Mouse (Mus musculus): ENCODE results near the gene Gck. TPM values are rescaled to one million over a fixed set of nuclear protein-coding genes. Genes with fewer than 3 reads are reported as not detected.
"Not testable (repeated sequence)": the region's sequence is repeated elsewhere in the genome, so short reads cannot be mapped to it uniquely, and the experiment has no call there.

Gck gene
- polyA plus RNA-seq, 1 experiment from 2014 or later: 7.7 TPM

DNA sequence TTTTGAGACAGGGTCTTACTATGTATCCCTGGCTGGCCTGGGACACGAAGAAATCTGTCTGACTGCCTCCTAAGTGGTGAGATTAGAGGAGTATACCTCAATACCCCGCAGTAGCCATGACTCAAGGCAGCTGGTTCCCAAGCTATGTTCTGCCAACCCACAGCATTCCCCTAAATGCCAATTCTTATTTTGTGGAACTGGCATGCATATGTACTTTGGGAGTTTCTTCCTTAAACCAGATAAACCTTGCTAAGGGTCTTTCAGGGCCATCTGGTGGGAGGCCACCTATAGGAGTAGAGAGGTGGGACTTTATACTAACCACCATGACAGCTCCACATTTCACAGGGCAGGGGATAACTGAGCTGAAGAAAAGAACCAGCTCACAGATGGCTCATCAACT is 46.0 kb downstream of the Gck start:
- Histone ChIP-seq H3K27ac (replicated peaks) (no peak overlapping the region), H3K4me1 (peaks cover 18% of the 10 kb centered on the region), H3K36me3 (no peaks in the 10 kb centered on the region), H3K27me3 (no peaks in the 10 kb centered on the region), H3K4me3 (no peak overlapping the region), H3K4me2 (replicated peaks) (no peak overlapping the region), H3K9me3 (no peaks in the 10 kb centered on the region), H3K9ac (replicated peaks) (no peak overlapping the region)
- no peak for ATAC-seq (replicated peaks)
- 86% methylated on average over 2 of the region's 2 CpGs for WGBS

DNA sequence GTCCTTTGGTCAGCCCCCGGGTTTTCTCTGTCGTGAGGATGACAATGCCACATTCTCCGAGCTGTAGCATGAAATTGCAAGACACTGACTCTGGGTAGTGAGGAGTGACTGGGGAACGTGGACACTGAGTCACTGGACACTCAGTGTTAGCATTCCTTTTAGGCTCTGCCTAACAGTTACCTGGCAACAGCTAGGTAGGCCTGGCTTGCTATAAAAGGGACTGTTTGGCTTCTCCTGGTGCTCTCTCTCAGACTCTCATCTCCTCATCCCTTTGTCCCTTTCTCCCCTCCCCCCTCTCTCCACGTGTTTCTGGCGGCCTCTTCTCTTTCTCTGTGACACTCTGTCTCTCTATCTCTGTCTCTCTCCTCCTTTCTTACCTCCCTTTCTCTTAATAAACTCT is 47.5 kb downstream of the Gck start:
- Histone ChIP-seq H3K9me3 (no peaks in the 10 kb centered on the region), H3K27ac (replicated peaks) (peak overlapping the region; percentile 77), H3K27me3 (no peaks in the 10 kb centered on the region), H3K4me3 (peak overlapping the region; percentile 45), H3K9ac (replicated peaks) (peak overlapping the region; percentile 66), H3K36me3 (no peaks in the 10 kb centered on the region), H3K4me1 (peaks cover 18% of the 10 kb centered on the region), H3K4me2 (replicated peaks) (peak overlapping the region; percentile 77)
- peak; percentile 46 for ATAC-seq (replicated peaks)
- WGBS: 7% methylated on average over 6 of the region's 6 CpGs

DNA sequence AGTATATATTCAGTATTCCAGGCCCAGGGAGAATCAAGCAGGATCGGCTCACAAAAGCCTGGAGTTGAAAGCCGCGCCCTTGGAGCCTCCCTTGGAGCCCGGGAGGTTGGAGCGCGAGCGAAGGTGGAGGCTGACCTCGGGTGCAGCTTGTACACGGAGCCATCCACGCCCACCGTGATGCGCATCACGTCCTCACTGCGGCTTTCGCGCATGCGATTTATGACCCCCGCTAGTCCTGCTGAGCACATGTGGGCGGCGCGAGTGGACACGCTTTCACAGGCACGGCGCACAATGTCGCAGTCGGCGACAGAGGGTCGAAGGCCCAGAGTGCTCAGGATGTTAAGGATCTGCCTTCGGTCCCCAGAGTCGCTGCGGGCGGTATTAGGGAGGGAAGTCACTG is 47.9 kb downstream of the Gck start:
- Histone ChIP-seq H3K36me3 (no peaks in the 10 kb centered on the region), H3K9me3 (no peaks in the 10 kb centered on the region), H3K4me1 (peaks cover 18% of the 10 kb centered on the region), H3K4me2 (replicated peaks) (peak overlapping the region; percentile 77), H3K9ac (replicated peaks) (peak overlapping the region; percentile 66), H3K27me3 (no peaks in the 10 kb centered on the region), H3K4me3 (peak overlapping the region; percentile 45), H3K27ac (replicated peaks) (peak overlapping the region; percentile 77)
- peak; percentile 88 for ATAC-seq (replicated peaks)
- 1% methylated on average over 32 of the region's 32 CpGs for WGBS

DNA sequence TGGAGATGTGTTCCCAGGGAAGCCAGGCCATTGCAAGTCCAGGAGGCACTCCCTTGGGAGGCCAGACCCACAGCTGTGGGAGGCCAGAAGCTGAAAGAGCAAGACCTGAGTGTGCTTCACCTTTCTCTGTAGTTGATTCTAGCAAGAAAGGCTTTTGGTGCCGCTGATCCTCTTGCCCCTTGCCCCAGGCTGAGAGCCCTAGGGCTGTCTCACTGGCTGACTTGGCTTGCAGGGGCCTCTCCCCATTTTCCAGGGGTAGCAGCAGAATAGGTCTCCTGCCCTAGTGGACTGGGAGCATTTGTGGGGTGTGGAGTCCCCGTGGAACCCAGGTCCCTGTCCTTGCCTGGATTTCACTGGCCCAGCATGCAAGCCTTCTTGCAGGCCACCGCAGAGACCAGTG is 48.6 kb downstream of the Gck start:
- Histone ChIP-seq H3K36me3 (no peaks in the 10 kb centered on the region), H3K4me3 (peak overlapping the region; percentile 45), H3K9ac (replicated peaks) (peak overlapping the region; percentile 66), H3K4me2 (replicated peaks) (peak overlapping the region; percentile 77), H3K27me3 (no peaks in the 10 kb centered on the region), H3K4me1 (peaks cover 18% of the 10 kb centered on the region), H3K9me3 (no peaks in the 10 kb centered on the region), H3K27ac (replicated peaks) (peak overlapping the region; percentile 77)
- 15% methylated on average over 3 of the region's 3 CpGs for WGBS
- peak; percentile 8; the same call in 1 of the 2 replicates for ATAC-seq (replicated peaks)

DNA sequence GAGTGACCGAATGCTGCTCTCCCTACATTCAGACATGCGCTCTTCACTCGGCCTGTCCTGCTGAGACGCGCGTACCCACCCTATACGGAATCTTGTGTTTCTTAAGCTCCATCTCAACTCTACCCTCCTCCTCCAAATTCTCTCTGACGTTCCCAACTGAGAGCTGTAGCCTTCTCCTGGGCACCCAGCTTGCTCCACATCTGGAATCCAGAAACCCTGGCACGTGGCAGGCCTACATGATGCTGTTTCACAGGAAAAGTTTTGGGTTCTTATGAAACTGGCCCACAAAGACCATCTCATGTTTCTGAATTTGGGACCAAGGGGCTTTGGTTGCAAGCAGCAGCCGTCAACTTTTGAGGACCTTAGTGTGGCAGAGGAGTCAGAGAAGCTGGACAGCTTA is 50.6 kb downstream of the Gck start:
- Histone ChIP-seq H3K4me2 (replicated peaks) (no peak overlapping the region), H3K4me1 (peaks cover 18% of the 10 kb centered on the region), H3K27me3 (no peaks in the 10 kb centered on the region), H3K36me3 (no peaks in the 10 kb centered on the region), H3K27ac (replicated peaks) (no peak overlapping the region), H3K9ac (replicated peaks) (no peak overlapping the region), H3K9me3 (no peaks in the 10 kb centered on the region), H3K4me3 (no peak overlapping the region)
- ATAC-seq (replicated peaks): no peak
- WGBS: 95% methylated on average over 10 of the region's 10 CpGs

DNA sequence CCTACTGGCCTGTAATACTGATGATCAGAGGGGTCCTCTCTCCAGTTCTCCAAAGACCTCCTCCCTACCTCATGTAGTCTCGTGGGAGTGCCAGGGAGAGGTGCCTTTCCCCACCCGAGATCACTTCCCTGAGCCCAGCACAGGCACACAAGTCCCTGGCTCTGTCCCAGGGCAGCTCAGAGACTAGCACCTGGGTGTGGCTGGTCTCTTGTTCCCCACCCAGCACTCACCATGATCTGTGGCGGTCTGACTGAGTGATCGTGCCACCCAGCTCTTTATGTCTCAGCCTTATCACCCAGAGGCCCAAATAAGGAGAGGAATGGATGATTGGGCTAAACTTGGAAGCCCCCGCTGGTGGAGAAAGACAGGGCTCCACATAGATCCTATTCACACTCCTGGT is 51.4 kb downstream of the Gck start, which contains the start of gene Myl7:
TSS of gene Myl7 (minus strand) at position 252 of the 400 bp plus-strand sequence.
- Histone ChIP-seq H3K9ac (replicated peaks) (no peak within 1 kb of the TSS), H3K4me3 (no peak within 1 kb of the TSS), H3K27ac (replicated peaks) (no peak within 1 kb of the TSS), H3K36me3 (no peaks in the 10 kb centered on the region), H3K4me2 (replicated peaks) (no peak within 1 kb of the TSS), H3K9me3 (no peaks in the 10 kb centered on the region), H3K4me1 (peaks cover 18% of the 10 kb centered on the region), H3K27me3 (no peaks in the 10 kb centered on the region)
- ATAC-seq (replicated peaks): no peak
- 74% methylated on average over 5 of the region's 5 CpGs for WGBS

DNA sequence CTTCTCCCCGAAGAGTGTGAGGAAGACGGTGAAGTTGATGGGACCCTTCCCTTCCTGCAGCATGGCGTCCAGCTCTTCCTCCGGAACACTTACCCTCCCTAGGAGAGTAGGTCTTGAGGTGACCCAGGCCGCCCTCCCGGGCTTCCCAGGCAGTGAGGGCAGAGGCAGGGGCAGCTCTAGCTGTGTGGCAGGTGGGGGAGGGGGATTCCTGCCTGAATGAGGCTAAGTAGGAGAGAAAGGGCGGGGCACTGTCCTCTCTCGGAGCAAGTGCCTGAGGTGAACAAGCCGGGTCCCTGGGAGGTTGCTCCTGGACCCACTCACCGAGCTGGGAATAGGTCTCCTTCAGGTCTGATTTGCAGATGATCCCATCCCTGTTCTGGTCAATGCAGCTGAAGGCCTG is 52.0 kb downstream of the Gck start:
- 10% methylated on average over 10 of the region's 10 CpGs for WGBS
- no peak overlapping the region for H3K9ac ChIP-seq (replicated peaks)
- H3K27me3 ChIP-seq: no peaks in the 10 kb centered on the region
- H3K27ac ChIP-seq (replicated peaks): no peak overlapping the region
- peaks cover 18% of the 10 kb centered on the region for H3K4me1 ChIP-seq
- no peak for ATAC-seq (replicated peaks)
- no peaks in the 10 kb centered on the region for H3K9me3 ChIP-seq
- H3K36me3 ChIP-seq: no peaks in the 10 kb centered on the region
- H3K4me2 ChIP-seq (replicated peaks): no peak overlapping the region
- H3K4me3 ChIP-seq: no peak overlapping the region

DNA sequence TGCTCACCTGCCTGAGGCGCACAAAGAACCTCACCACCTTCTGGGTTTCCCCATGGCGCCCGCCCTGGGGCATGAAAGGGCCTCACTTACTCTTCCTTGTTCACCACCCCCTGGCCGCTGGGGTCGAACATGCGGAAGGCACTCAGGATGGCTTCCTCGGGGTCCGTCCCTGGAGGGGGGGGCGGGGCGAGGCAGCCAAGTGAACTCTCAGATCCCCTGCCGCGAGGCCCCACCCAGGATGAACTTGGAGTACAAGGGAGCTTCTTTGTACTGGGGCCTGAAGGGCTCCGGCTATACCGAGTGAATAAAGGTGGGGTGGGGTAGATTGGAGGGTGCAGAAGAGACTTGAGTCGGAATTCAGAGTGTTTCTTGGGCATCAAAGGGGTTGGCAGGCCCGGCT is 52.7 kb downstream of the Gck start:
- H3K4me2 ChIP-seq (replicated peaks): no peak overlapping the region
- H3K4me1 ChIP-seq: peaks cover 17% of the 10 kb centered on the region
- WGBS: 15% methylated on average over 16 of the region's 16 CpGs
- H3K9me3 ChIP-seq: no peaks in the 10 kb centered on the region
- ATAC-seq (replicated peaks): no peak
- H3K27me3 ChIP-seq: no peaks in the 10 kb centered on the region
- H3K27ac ChIP-seq (replicated peaks): no peak overlapping the region
- H3K9ac ChIP-seq (replicated peaks): no peak overlapping the region
- H3K36me3 ChIP-seq: no peaks in the 10 kb centered on the region
- no peak overlapping the region for H3K4me3 ChIP-seq

DNA sequence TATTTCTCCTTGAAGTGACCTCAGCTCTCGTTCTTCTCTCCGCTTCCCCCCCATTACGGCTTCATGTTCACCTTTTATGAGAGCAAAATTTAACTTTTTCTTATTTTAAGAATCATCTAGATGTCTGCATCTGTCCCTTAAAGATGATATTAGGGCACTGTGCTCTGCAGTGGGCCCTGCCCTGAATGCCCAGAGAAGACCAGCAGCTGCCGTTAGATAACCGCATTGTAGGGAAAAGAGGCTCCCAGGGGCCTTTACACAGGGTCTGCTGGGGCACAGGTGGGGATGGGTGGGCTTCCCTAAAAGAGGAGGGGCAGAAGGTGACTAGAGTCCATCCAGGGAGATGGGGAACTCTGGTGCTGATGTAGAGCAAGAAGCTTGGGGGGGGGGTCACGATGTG is 56.1 kb downstream of the Gck start:
- 73% methylated on average over 6 of the region's 6 CpGs for WGBS

DNA sequence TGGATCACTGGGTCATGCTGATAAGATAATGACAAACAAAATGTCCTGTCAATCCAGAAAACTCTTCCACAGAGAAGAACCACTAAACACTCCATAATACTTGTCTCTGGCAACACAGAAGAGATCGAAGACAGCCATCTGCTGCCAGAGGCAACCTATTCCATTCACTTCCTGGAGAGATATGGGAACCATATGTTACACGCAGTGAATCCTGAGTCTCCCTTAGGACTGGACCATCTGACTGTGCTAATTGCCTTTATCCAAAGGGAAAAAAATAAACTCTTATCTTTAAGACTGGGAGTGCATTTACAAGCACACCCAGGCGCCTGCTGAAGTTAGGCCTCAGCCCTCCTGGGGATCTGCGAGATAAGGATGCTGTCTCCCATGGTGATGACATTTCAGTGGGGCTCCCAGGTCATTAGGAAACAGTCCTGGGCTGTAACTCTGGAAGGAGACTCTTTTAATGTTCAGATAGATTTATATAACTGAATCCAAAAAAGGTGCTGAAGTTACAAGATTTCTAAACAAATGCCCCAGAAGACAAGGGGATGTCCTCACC is 57.0 kb downstream of the Gck start:
- Histone ChIP-seq H3K36me3 (no peaks in the 10 kb centered on the region), H3K4me3 (no peak overlapping the region), H3K4me2 (replicated peaks) (no peak overlapping the region), H3K27me3 (no peaks in the 10 kb centered on the region), H3K9ac (replicated peaks) (no peak overlapping the region), H3K4me1 (0 out of 2 replicates have a peak, but pooled peaks cover 6% of the 10 kb centered on the region), H3K9me3 (no peaks in the 10 kb centered on the region), H3K27ac (replicated peaks) (peak overlapping the region; percentile 48)
- WGBS: 63% methylated on average over 4 of the region's 4 CpGs
- 0 out of 2 replicates have a peak, but pooled peaks have one; percentile 23 for ATAC-seq (replicated peaks)

More for the DNA sequence above, 56.1 kb downstream of the Gck start:
- H3K36me3 ChIP-seq: no peaks in the 10 kb centered on the region
- no peaks in the 10 kb centered on the region for H3K27me3 ChIP-seq
- H3K4me2 ChIP-seq (replicated peaks): no peak overlapping the region
- no peaks in the 10 kb centered on the region for H3K9me3 ChIP-seq
- no peak overlapping the region for H3K9ac ChIP-seq (replicated peaks)
- 0 out of 2 replicates have a peak, but pooled peaks cover 6% of the 10 kb centered on the region for H3K4me1 ChIP-seq
- H3K4me3 ChIP-seq: no peak overlapping the region
- H3K27ac ChIP-seq (replicated peaks): no peak overlapping the region
- ATAC-seq (replicated peaks): no peak

DNA sequence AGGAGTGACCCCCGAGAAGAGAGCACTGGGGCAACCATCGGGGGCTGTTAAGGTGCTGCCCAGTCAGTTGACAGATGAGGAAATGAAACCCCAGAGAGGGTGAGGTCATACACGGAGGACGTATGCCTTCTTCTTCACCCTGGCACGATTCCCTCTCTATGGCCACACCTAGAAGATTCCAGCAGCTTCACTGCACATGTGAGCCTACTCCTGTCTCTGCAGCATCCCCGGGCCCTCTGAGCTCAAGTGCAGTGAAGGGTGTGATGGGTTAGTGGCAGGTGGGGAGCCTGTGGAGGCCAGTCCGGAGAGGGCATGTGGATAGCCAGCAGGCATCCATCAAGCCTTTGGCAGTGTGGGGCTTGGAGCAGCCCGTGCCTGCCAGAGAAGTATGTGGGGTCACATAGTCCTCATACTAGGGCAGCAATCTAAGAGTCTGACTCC is 57.7 kb downstream of the Gck start:
- Histone ChIP-seq H3K4me2 (replicated peaks) (no peak overlapping the region), H3K9me3 (no peaks in the 10 kb centered on the region), H3K27ac (replicated peaks) (peak overlapping the region; percentile 48), H3K27me3 (no peaks in the 10 kb centered on the region), H3K36me3 (no peaks in the 10 kb centered on the region), H3K4me1 (0 out of 2 replicates have a peak, but pooled peaks cover 10% of the 10 kb centered on the region), H3K9ac (replicated peaks) (no peak overlapping the region), H3K4me3 (no peak overlapping the region)
- WGBS: 78% methylated on average over 8 of the region's 8 CpGs
- ATAC-seq (replicated peaks): no peak

DNA sequence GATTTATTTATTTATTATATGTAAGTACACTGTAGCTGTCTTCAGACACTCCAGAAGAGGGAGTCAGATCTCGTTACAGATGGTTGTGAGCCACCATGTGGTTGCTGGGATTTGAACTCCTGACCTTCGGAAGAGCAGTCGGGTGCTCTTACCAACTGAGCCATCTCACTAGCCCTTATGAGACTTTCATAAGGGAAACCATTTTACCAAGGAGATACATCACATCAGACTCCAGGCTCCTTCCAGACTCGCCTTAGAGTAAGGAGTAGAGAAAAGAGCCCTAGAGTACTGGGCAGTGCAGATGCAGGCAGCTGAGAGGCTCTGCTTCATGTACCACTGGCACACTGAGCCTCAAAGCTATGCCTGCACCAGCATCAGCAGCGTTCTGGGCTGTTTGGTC is 61.3 kb downstream of the Gck start:
- ATAC-seq (replicated peaks); H3K9me3 ChIP-seq; H3K36me3 ChIP-seq; H3K9ac ChIP-seq (replicated peaks); H3K27ac ChIP-seq (replicated peaks); H3K4me2 ChIP-seq (replicated peaks); H3K27me3 ChIP-seq; H3K4me3 ChIP-seq: not testable (repeated sequence)
- WGBS: 78% methylated on average over 5 of the region's 5 CpGs
- H3K4me1 ChIP-seq: 0 out of 2 replicates have a peak, but pooled peaks cover 20% of the 10 kb centered on the region

DNA sequence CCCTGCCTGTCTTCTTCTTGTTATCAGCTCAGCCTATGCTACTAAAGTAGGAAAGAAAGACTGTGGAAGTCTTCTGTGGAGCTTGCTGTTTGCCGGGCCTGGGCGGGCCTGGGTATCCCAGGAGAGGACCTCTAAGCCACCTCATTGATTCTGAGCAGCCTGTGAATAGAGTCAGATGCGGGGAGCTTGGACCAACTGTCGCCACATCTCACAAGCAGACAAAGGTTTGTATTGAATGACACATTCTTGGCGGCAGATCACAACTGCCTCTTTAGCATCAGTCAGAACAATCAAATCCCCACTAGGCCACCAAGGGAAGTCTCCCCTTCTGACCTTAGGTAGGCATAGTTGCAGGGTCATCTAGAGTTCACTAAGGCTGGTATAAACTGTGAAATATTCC is 62.6 kb downstream of the Gck start:
- Histone ChIP-seq H3K36me3 (no peaks in the 10 kb centered on the region), H3K4me3 (no peak overlapping the region), H3K27ac (replicated peaks) (no peak overlapping the region), H3K9ac (replicated peaks) (no peak overlapping the region), H3K9me3 (no peaks in the 10 kb centered on the region), H3K4me1 (0 out of 2 replicates have a peak, but pooled peaks cover 16% of the 10 kb centered on the region), H3K4me2 (replicated peaks) (no peak overlapping the region), H3K27me3 (no peaks in the 10 kb centered on the region)
- 8% methylated on average over 5 of the region's 5 CpGs for WGBS
- no peak for ATAC-seq (replicated peaks)
